Mouse (Mus musculus) thymus, adult 2 months (tissue): ENCODE results near the gene Exoc7. TPM values are rescaled to one million over a fixed set of nuclear protein-coding genes. Genes with fewer than 3 reads are reported as not detected.

ENCODE experiments used
- DNase-seq: peaks from one replicate; pipeline ENCODE4 v3.0.0; 2021
- H3K27ac ChIP-seq: fragments of 200-500 bp; 2 replicates; pipeline ENCODE4 v1.5.1; 2012; ENCODE audit warnings: low read length, control low read depth; ENCODE audit not compliant: control insufficient read depth, insufficient read depth
- H3K27me3 ChIP-seq: fragments of 200-500 bp; 2 replicates; pipeline ENCODE4 v1.6.1; 2012; ENCODE audit warnings: mild to moderate bottlenecking, low read length, moderate library complexity, mixed read lengths; ENCODE audit not compliant: control insufficient read depth, insufficient read depth
- H3K36me3 ChIP-seq: fragments of 200-500 bp; 2 replicates; pipeline ENCODE4 v1.6.1; 2012; ENCODE audit warnings: mild to moderate bottlenecking, low read length, moderate library complexity; ENCODE audit not compliant: control insufficient read depth, insufficient read depth
- H3K4me1 ChIP-seq: fragments of 200-500 bp; replicated peaks from 2 replicates; pipeline ENCODE4 v1.6.1; 2012; ENCODE audit warnings: low read length; ENCODE audit not compliant: control insufficient read depth, insufficient read depth
- H3K4me3 ChIP-seq: fragments of 200-500 bp; 2 replicates; pipeline ENCODE4 v1.5.1; 2012; ENCODE audit warnings: mild to moderate bottlenecking, low read length, control low read depth, moderate library complexity; ENCODE audit not compliant: control insufficient read depth, insufficient read depth
- CTCF ChIP-seq: fragments of 200-500 bp; IDR thresholded peaks from 2 replicates; pipeline ENCODE4 v1.5.1; 2012; ENCODE audit warnings: mild to moderate bottlenecking, control low read depth, low read length, moderate library complexity, borderline replicate concordance; ENCODE audit not compliant: control insufficient read depth, poor library complexity, insufficient read depth; ENCODE audit errors: extremely low read depth
- POLR2A ChIP-seq: fragments of 200-500 bp; IDR thresholded peaks from 2 replicates; pipeline ENCODE4 v1.6.1; 2012; ENCODE audit warnings: mild to moderate bottlenecking, low read length, control low read depth, moderate library complexity; ENCODE audit not compliant: control insufficient read depth, poor library complexity, insufficient read depth; ENCODE audit errors: extremely low read depth
- WGBS: fragments of 180-500 bp; shearing (Covaris S2); methylation state at CpG from one replicate; pipeline ENCODE4 v1.1.7; 2018; 5-methylcytosine and 5-hydroxymethylcytosine counted together
- polyA plus RNA-seq: library from polyadenylated mRNA; depleted of rRNA; stranded (reverse); fragments of >200 nt; gene quantifications from 2 replicates; pipeline ENCODE4 v1.2.3, GENCODE M21; 2012; rRNA removed

The Exoc7 gene
- 50.7 and 51.6 TPM in 2 replicates for polyA plus RNA-seq

DNA sequence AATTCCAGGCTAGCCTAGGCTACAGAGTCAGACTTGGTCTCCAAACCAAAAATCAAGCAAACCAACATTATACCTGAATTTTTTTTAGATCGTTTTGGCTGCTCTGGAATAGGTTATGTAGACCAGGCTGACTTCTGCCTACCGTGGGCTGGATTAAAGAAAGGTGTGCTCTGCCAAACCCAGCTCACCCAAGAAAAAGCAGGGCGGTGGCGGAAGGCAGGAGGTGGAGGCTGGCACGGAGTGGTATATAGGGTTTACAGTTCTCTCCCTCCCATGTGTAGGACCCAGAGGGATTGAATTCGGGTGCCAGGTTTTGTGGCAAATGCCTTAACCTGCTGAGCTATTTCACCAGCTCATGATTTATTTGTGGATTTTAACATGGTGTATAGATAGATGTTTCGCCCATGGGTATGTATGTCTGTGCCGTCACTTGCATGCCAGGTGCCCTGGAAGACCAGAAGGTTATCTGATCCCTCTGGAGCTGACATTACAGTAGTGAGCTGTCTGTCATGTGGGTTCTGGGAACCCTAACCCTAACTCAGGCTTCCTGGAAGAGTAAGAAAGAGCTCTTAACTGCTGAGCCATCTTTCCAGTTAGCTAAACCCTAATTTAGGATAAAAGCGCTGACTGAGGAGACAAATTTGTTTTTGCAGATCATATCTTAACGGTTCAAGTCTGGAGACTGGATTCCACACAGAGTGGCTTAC, at the start of gene Exoc7:
TSS of gene Exoc7 (minus strand) at position 215 of the 707 bp plus-strand sequence.
- Histone ChIP-seq H3K4me1 (peaks cover 7% of the 10 kb centered on the region), H3K4me3 (peak within 1 kb of the TSS; percentile 74), H3K27me3 (no peaks in the 10 kb centered on the region), H3K36me3 (0 out of 2 replicates have a peak, but pooled peaks cover 5% of the 10 kb centered on the region), H3K27ac (no peak within 1 kb of the TSS)
- TF ChIP-seq POLR2A (no peak), CTCF (no peak)
- WGBS, result 84% methylated on average over 10 of the region's 10 CpGs
- no peak for DNase-seq

GRCm38 (mm10) chr11:116354521-116354920, 47.5 kb upstream of the Exoc7 start:
- Histone ChIP-seq H3K36me3 (peaks cover 41% of the 10 kb centered on the region), H3K27ac (peak overlapping the region; percentile 31; the same call in 1 of the 2 replicates), H3K27me3 (no peaks in the 10 kb centered on the region), H3K4me1 (peaks cover 18% of the 10 kb centered on the region), H3K4me3 (no peak overlapping the region)
- 0 out of 2 replicates have a peak, but pooled peaks have one; percentile 29 for TF ChIP-seq CTCF
- no peak for TF ChIP-seq POLR2A
- DNase-seq, result peak; percentile 61
- WGBS, result 46% methylated on average over 17 of the region's 17 CpGs

- H3K27me3 ChIP-seq, result no peaks in the 10 kb centered on the region
- peaks cover 15% of the 10 kb centered on the region for H3K4me1 ChIP-seq
- TF ChIP-seq POLR2A (no peak), CTCF (no peak)
- DNase-seq, result no peak
- peaks cover 50% of the 10 kb centered on the region for H3K36me3 ChIP-seq
- H3K4me3 ChIP-seq, result no peak overlapping the region
- no peak overlapping the region for H3K27ac ChIP-seq
- WGBS, result 98% methylated on average over 8 of the region's 8 CpGs
These were observed 46.5 kb upstream of the Exoc7 start for GRCm38 (mm10) chr11:116353535-116353934.

GRCm38 (mm10) chr11:116351294-116351693, 44.3 kb upstream of the Exoc7 start:
- WGBS, result 91% methylated on average over 5 of the region's 5 CpGs
- DNase-seq, result no peak
- peaks cover 11% of the 10 kb centered on the region; the same call in 1 of the 2 replicates for H3K4me1 ChIP-seq
- H3K27me3 ChIP-seq, result no peaks in the 10 kb centered on the region
- peaks cover 69% of the 10 kb centered on the region for H3K36me3 ChIP-seq
- H3K27ac ChIP-seq, result no peak overlapping the region
- no peak for TF ChIP-seq POLR2A
- TF ChIP-seq CTCF, result no peak
- H3K4me3 ChIP-seq, result no peak overlapping the region

GRCm38 (mm10) chr11:116347955-116348354, 40.9 kb upstream of the Exoc7 start:
- 91% methylated on average over 5 of the region's 5 CpGs for WGBS

GRCm38 (mm10) chr11:116347012-116347411, 40.0 kb upstream of the Exoc7 start:
- Histone ChIP-seq H3K36me3 (peaks cover 67% of the 10 kb centered on the region), H3K4me3 (no peak overlapping the region), H3K4me1 (no peaks in the 10 kb centered on the region), H3K27me3 (no peaks in the 10 kb centered on the region), H3K27ac (no peak overlapping the region)
- 99% methylated on average over 7 of the region's 7 CpGs for WGBS
- DNase-seq, result no peak
- TF ChIP-seq POLR2A (no peak), CTCF (no peak)

More at GRCm38 (mm10) chr11:116347955-116348354, 40.9 kb upstream of the Exoc7 start:
- no peak overlapping the region for H3K4me3 ChIP-seq
- no peak for TF ChIP-seq POLR2A
- no peak for TF ChIP-seq CTCF
- H3K36me3 ChIP-seq, result peaks cover 69% of the 10 kb centered on the region
- no peak overlapping the region for H3K27ac ChIP-seq
- H3K27me3 ChIP-seq, result no peaks in the 10 kb centered on the region
- no peak for DNase-seq
- no peaks in the 10 kb centered on the region for H3K4me1 ChIP-seq
